Mouse (Mus musculus): ENCODE results near the gene Cyb5r3. TPM values are rescaled to one million over a fixed set of nuclear protein-coding genes. Genes with fewer than 3 reads are reported as not detected.

Gene Cyb5r3
- total and polyA plus RNA-seq, 3 experiments, result 35.7 to 102 (median 59.1) TPM

GRCm38 (mm10) chr15:83170956-83171659, 1.3 kb downstream of the Cyb5r3 start:
- peaks cover 0 to 39% of the 10 kb centered on the region in 2 experiments for H3K36me3 ChIP-seq (replicated peaks in 1 of 2; ENCODE audit: control insufficient read depth in 1 of 2, insufficient read depth in 1 of 2, low read length in 1 of 2)
- H3K4me3 ChIP-seq (replicated peaks in 1 of 3; ENCODE audit: low read depth in 2 of 3, low read length in 2 of 3, poor library complexity in 1 of 3), result peak overlapping the region; percentile 60 to 75 (median 74)
- peaks cover 9 to 67% of the 10 kb centered on the region in 2 experiments; a peak in 3 of 4 replicates for H3K4me1 ChIP-seq (ENCODE audit: control insufficient read depth in 1 of 2, insufficient read depth in 2 of 2)
- H3K9ac ChIP-seq (ENCODE audit: insufficient read depth, low read depth), result peak overlapping the region; percentile 62; the same call in 1 of the 2 replicates
- H3K4me2 ChIP-seq (ENCODE audit: insufficient read depth, low read depth, poor library complexity, severe bottlenecking), result peak overlapping the region; percentile 71
- dilution Hi-C loops (cut with MboI; ENCODE audit: extremely low pct_ligation_motif_present, extremely low pct_unique_long_range_greater_than_20kb, low sequenced_read_pairs), result no loop called here
- no peak for DNase-seq (ENCODE audit: extremely low read depth)
- H3K27me3 ChIP-seq (replicated peaks), result no peaks in the 10 kb centered on the region
- TF ChIP-seq MAX (IDR thresholded peaks at IDR 0.05; ENCODE audit: low read length) (no peak), ELF1 (IDR thresholded peaks at IDR 0.05; ENCODE audit: low read depth, low read length) (no peak), EP300 (IDR thresholded peaks at IDR 0.05; ENCODE audit: low read length) (no peak), RAD21 (IDR thresholded peaks at IDR 0.05; ENCODE audit: low read depth, low read length) (no peak), NELFE (IDR thresholded peaks at IDR 0.05; ENCODE audit: low read depth, low read length) (no peak), MAZ (IDR thresholded peaks at IDR 0.05; ENCODE audit: low read depth, low read length) (no peak), ZC3H11A (IDR thresholded peaks at IDR 0.05; ENCODE audit: low read depth, low read length) (no peak), MXI1 (IDR thresholded peaks at IDR 0.05; ENCODE audit: low read depth, low read length) (no peak), ETS1 (conservative IDR thresholded peaks at IDR 0.05; ENCODE audit: low read depth, low read length) (no peak), SIN3A (IDR thresholded peaks at IDR 0.05; ENCODE audit: low read length) (no peak), POLR2AphosphoS2 (IDR thresholded peaks at IDR 0.05; ENCODE audit: low read depth, low read length) (no peak), TCF12 (IDR thresholded peaks at IDR 0.05; ENCODE audit: low read depth, low read length) (no peak)
- in situ Hi-C loops (cut with MboI; ENCODE audit: low pct_ligation_motif_present, low pct_unique_long_range_greater_than_20kb, low sequenced_read_pairs), result no loop called here
- no peaks in the 10 kb centered on the region for H3K9me3 ChIP-seq (replicated peaks; ENCODE audit: low read length)
- H3K79me2 ChIP-seq (replicated peaks; ENCODE audit: control insufficient read depth, extremely low read depth, insufficient read depth, poor library complexity, severe bottlenecking), result no peaks in the 10 kb centered on the region
- 0 out of 2 replicates have a peak overlapping the region, but pooled peaks have one; percentile 12 for H3K27ac ChIP-seq (ENCODE audit: insufficient read depth, low read depth)

GRCm38 (mm10) chr15:83169772-83170722, 2.3 kb downstream of the Cyb5r3 start:
- in situ Hi-C loops (cut with MboI; ENCODE audit: low pct_ligation_motif_present, low pct_unique_long_range_greater_than_20kb, low sequenced_read_pairs) (no loop called here), dilution Hi-C loops (cut with MboI; ENCODE audit: extremely low pct_ligation_motif_present, extremely low pct_unique_long_range_greater_than_20kb, low sequenced_read_pairs) (no loop called here)
- Histone ChIP-seq H3K4me3 (replicated peaks in 1 of 3; ENCODE audit: low read depth in 2 of 3, low read length in 2 of 3, poor library complexity in 1 of 3) (no peak overlapping the region), H3K9ac (ENCODE audit: insufficient read depth, low read depth) (no peak overlapping the region), H3K27ac (ENCODE audit: insufficient read depth, low read depth) (no peak overlapping the region), H3K79me2 (replicated peaks; ENCODE audit: control insufficient read depth, extremely low read depth, insufficient read depth, poor library complexity, severe bottlenecking) (no peaks in the 10 kb centered on the region), H3K4me1 (ENCODE audit: control insufficient read depth in 1 of 2, insufficient read depth in 2 of 2) (peaks cover 9 to 75% of the 10 kb centered on the region in 2 experiments; a peak in 3 of 4 replicates), H3K9me3 (replicated peaks; ENCODE audit: low read length) (no peaks in the 10 kb centered on the region), H3K4me2 (ENCODE audit: insufficient read depth, low read depth, poor library complexity, severe bottlenecking) (no peak overlapping the region), H3K36me3 (replicated peaks in 1 of 2; ENCODE audit: control insufficient read depth in 1 of 2, insufficient read depth in 1 of 2, low read length in 1 of 2) (peaks cover 2 to 48% of the 10 kb centered on the region in 2 experiments), H3K27me3 (replicated peaks) (no peaks in the 10 kb centered on the region)
- no peak for TF ChIP-seq JUND (conservative IDR thresholded peaks at IDR 0.05; ENCODE audit: low read depth, low read length)
- TF ChIP-seq IRF4 (IDR thresholded peaks at IDR 0.05; ENCODE audit: low read depth, low read length), result no peak
- TF ChIP-seq MYC (IDR thresholded peaks at IDR 0.05; ENCODE audit: low read depth, low read length), result no peak
- no peak for DNase-seq (ENCODE audit: extremely low read depth)
